Mouse (Mus musculus) inflammation-experienced regulatory T-cells, adult 6 months (primary cell): Measurements from ENCODE around the gene Mrpl10. TPM values are rescaled to one million over a fixed set of nuclear protein-coding genes. Genes with fewer than 3 reads are reported as not detected.

Experiments used
- ATAC-seq: one replicate; pipeline ENCODE4 v1.8.0; 2017
- polyA plus RNA-seq, 3 experiments: library from polyadenylated mRNA; unstranded; fragments of 100-300 nt; shearing (Covaris generic); gene quantifications; one replicate each; pipeline ENCODE4 v1.2.1; 2017

The Mrpl10 gene
- 10 to 100 TPM; 61.1 to 66.7 (median 63.2) TPM for polyA plus RNA-seq

- ATAC-seq: peak; percentile 93
Measured at GRCm38 (mm10) chr11:97041022-97041899, at the start of gene Mrpl10, which contains the start of gene Lrrc46. Mrpl10 (plus strand) TSS chr11:97041560. Lrrc46 (minus strand) TSS chr11:97041407.

- ATAC-seq: peak; percentile 6
Measured at GRCm38 (mm10) chr11:96992722-96993311, 48.5 kb upstream of the Mrpl10 start.

GRCm38 (mm10) chr11:96995031-96995430 is 46.3 kb upstream of the Mrpl10 start:
- ATAC-seq: no peak

GRCm38 (mm10) chr11:96995836-96996772 is 45.3 kb upstream of the Mrpl10 start:
- peak; percentile 95 for ATAC-seq

- peak; percentile 18 for ATAC-seq
Measured at GRCm38 (mm10) chr11:96996773-96997379, 44.5 kb upstream of the Mrpl10 start.

GRCm38 (mm10) chr11:96997380-96997956 is 43.9 kb upstream of the Mrpl10 start:
- no peak for ATAC-seq

- no peak for ATAC-seq
Measured at GRCm38 (mm10) chr11:97003170-97003569, 38.2 kb upstream of the Mrpl10 start.

GRCm38 (mm10) chr11:97007093-97007794 is 34.1 kb upstream of the Mrpl10 start:
- ATAC-seq: peak; percentile 87

- no peak for ATAC-seq
Measured at GRCm38 (mm10) chr11:97009198-97009790, 32.1 kb upstream of the Mrpl10 start.

- ATAC-seq: no peak
Measured at GRCm38 (mm10) chr11:97013121-97013670, 28.2 kb upstream of the Mrpl10 start, which contains the start of gene Sp6. Sp6 (plus strand) TSS chr11:97013394.

- no peak for ATAC-seq
Measured at GRCm38 (mm10) chr11:97017696-97018582, 23.4 kb upstream of the Mrpl10 start.

- peak; percentile 35 for ATAC-seq
Measured at GRCm38 (mm10) chr11:97018583-97019344, 22.6 kb upstream of the Mrpl10 start.

GRCm38 (mm10) chr11:97019345-97019708 is 22.0 kb upstream of the Mrpl10 start:
- no peak for ATAC-seq

- ATAC-seq: no peak
Measured at GRCm38 (mm10) chr11:97021121-97021765, 20.1 kb upstream of the Mrpl10 start.

- peak; percentile 56 for ATAC-seq
Measured at GRCm38 (mm10) chr11:97021873-97022484, 19.4 kb upstream of the Mrpl10 start.

- no peak for ATAC-seq
Measured at GRCm38 (mm10) chr11:97024977-97025376, 16.4 kb upstream of the Mrpl10 start.

- peak; percentile 63 for ATAC-seq
Measured at GRCm38 (mm10) chr11:97025721-97026344, 15.5 kb upstream of the Mrpl10 start.
